ENCODE assay signal across 10 mouse cellular contexts in the genomic region with DNA sequence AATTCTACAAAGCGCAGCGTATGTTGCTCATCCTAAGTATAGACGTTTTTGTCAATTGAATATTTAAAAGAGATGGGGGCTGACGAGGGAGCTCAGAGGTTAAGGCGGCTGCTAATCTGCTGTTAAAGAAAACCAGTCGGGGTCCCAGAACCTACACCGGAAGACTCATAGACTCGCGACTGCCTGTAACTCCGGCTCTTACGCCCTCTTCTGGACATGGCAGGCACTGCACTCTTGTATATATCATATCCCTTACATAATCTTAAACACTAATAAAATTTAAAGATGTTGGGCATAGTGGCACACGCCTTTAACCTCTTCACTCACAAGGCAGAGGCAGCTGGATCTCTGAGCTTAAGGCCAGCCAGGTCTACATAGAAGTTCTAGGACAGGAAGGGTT. TPM values are rescaled to one million over a fixed set of nuclear protein-coding genes. Genes with fewer than 3 reads are reported as not detected.
DNase-seq lines count a peak whose midpoint lies in the region; ATAC-seq and TF ChIP-seq lines count a peak whose summit lies in the region.
"Had no signal": no experiment of that assay in that cellular context is flagged by ENCODE, and none has a peak within 500 bp of the region (broad histone marks: within the 10 kb centered on the region; RNA-seq: fewer than 3 reads in every experiment).

No protein-coding gene starts in this region.

- H3K27ac ChIP-seq in heart, adult 2 months, result no peak overlapping the region
- no peak overlapping the region for H3K27ac ChIP-seq in midbrain, embryonic 11.5 days (ENCODE audit: low read depth, low read length)
- H3K27ac ChIP-seq in midbrain, embryonic 10.5 days (replicated peaks), result no peak overlapping the region
- no peak overlapping the region for H3K27ac ChIP-seq in small intestine, adult 2 months (ENCODE audit: insufficient read depth, low read depth, low read length)
- no peak overlapping the region for H3K27ac ChIP-seq in heart, embryonic 10.5 days
- H3K27ac ChIP-seq: hindbrain, embryonic 14.5 days had no signal

- H3K27me3 ChIP-seq in heart, adult 2 months (ENCODE audit: control insufficient read depth, insufficient read depth, low read length), result no peaks in the 10 kb centered on the region
- H3K27me3 ChIP-seq in midbrain, embryonic 11.5 days (ENCODE audit: control insufficient read depth, insufficient read depth, low read length), result peaks cover 2% of the 10 kb centered on the region; the same call in 1 of the 2 replicates
- peaks cover 19% of the 10 kb centered on the region for H3K27me3 ChIP-seq in midbrain, embryonic 10.5 days (ENCODE audit: low read depth, poor library complexity, severe bottlenecking)
- no peaks in the 10 kb centered on the region for H3K27me3 ChIP-seq in Patski
- H3K27me3 ChIP-seq in small intestine, adult 2 months (ENCODE audit: control insufficient read depth, insufficient read depth, low read length), result no peaks in the 10 kb centered on the region
- peaks cover 24% of the 10 kb centered on the region for H3K27me3 ChIP-seq in heart, embryonic 10.5 days (ENCODE audit: insufficient read depth, poor library complexity, severe bottlenecking)

- H3K9ac ChIP-seq in heart, adult 2 months (ENCODE audit: low read depth, low read length), result no peak overlapping the region
- H3K9ac ChIP-seq in midbrain, embryonic 11.5 days (ENCODE audit: low read length), result no peak overlapping the region
- H3K9ac ChIP-seq: hindbrain, embryonic 14.5 days had no signal

- no peak for TF ChIP-seq POLR2A in heart, adult 2 months (IDR thresholded peaks at IDR 0.05; ENCODE audit: insufficient read depth, low read depth, low read length)
- TF ChIP-seq POLR2A in small intestine, adult 2 months (IDR thresholded peaks at IDR 0.05; ENCODE audit: low read depth, low read length), result no peak

- no peaks in the 10 kb centered on the region for H3K79me2 ChIP-seq in heart, adult 2 months (replicated peaks; ENCODE audit: control insufficient read depth, insufficient read depth, low read length)

- H3K36me3 ChIP-seq in heart, adult 2 months (ENCODE audit: control insufficient read depth, insufficient read depth, low read length), result no peaks in the 10 kb centered on the region
- no peaks in the 10 kb centered on the region for H3K36me3 ChIP-seq in midbrain, embryonic 11.5 days (ENCODE audit: control insufficient read depth, insufficient read depth, low read length)
- H3K36me3 ChIP-seq in midbrain, embryonic 10.5 days, result no peaks in the 10 kb centered on the region
- H3K36me3 ChIP-seq in small intestine, adult 2 months (ENCODE audit: control insufficient read depth, insufficient read depth, low read length), result no peaks in the 10 kb centered on the region
- no peaks in the 10 kb centered on the region for H3K36me3 ChIP-seq in heart, embryonic 10.5 days

- ATAC-seq in midbrain, embryonic 11.5 days (ENCODE audit: low FRiP score), result no peak
- ATAC-seq in Patski, result no peak
- ATAC-seq: forebrain, embryonic 14.5 days had no signal

- POLR2A ChIA-PET in Patski (lab: Charles Lee), result no interaction called here

- H3K9me3 ChIP-seq in midbrain, embryonic 11.5 days (ENCODE audit: control insufficient read depth, low read length), result no peaks in the 10 kb centered on the region
- no peaks in the 10 kb centered on the region for H3K9me3 ChIP-seq in midbrain, embryonic 10.5 days (replicated peaks)
- H3K9me3 ChIP-seq in heart, embryonic 10.5 days, result no peaks in the 10 kb centered on the region

- CTCF ChIA-PET in Patski (lab: Charles Lee), result interaction anchor here (1.2 to 2.8 kb wide), 2 partner anchors 59 to 66 kb away, joined by 3 to 18 read pairs; no protein-coding TSS in a partner anchor

- TF ChIP-seq EP300 in heart, adult 2 months (IDR thresholded peaks at IDR 0.05; ENCODE audit: insufficient read depth, low read depth, low read length), result no peak

- no peak overlapping the region for H3K4me3 ChIP-seq in heart, adult 2 months
- no peak overlapping the region for H3K4me3 ChIP-seq in midbrain, embryonic 11.5 days (ENCODE audit: low read depth, low read length)
- H3K4me3 ChIP-seq in midbrain, embryonic 10.5 days, result no peak overlapping the region
- no peak overlapping the region for H3K4me3 ChIP-seq in small intestine, adult 2 months (ENCODE audit: low read depth, low read length)
- H3K4me3 ChIP-seq in heart, embryonic 10.5 days, result no peak overlapping the region

- in situ Hi-C loops in Patski (cut with MboI; ENCODE audit: low pct_unique_long_range_greater_than_20kb), result loop anchor here (5.0 to 25.0 kb wide), 2 partner anchors 165 to 800 kb away; no protein-coding TSS in a partner anchor

- no peak for DNase-seq in heart, adult 2 months
- no peak for DNase-seq in heart, postnatal 25 days (ENCODE audit: low spot score)
- peak; percentile 84 for DNase-seq in midbrain, embryonic 11.5 days (ENCODE audit: low spot score, missing footprints)
- no peak for DNase-seq in midbrain, embryonic 10.5 days (ENCODE audit: low spot score)
- DNase-seq in Patski (ENCODE audit: low read depth, low spot score), result no peak
- DNase-seq in gastrocnemius, postnatal 4 days (ENCODE audit: low spot score in 2 of 2), result no peak
- no peak for DNase-seq in heart, embryonic 10.5 days (ENCODE audit: low spot score)

- intact Hi-C loops in heart, adult 2 months (cut with DNase I), result no loop called here
- intact Hi-C loops in heart, postnatal 25 days (cut with DNase I), result no loop called here

- whole genome bisulfite sequencing in heart, adult 2 months, result 44% methylated on average over 12 of the region's 12 CpGs
- WGBS in midbrain, embryonic 11.5 days, result 49% methylated on average over 12 of the region's 12 CpGs
- WGBS in midbrain, embryonic 10.5 days, result 50% methylated on average over 12 of the region's 12 CpGs
- WGBS in small intestine, adult 2 months, result 54% methylated on average over 12 of the region's 12 CpGs
- WGBS in heart, embryonic 10.5 days, result 40% methylated on average over 12 of the region's 12 CpGs

- TF ChIP-seq CTCF in heart, adult 2 months (IDR thresholded peaks at IDR 0.05), result 0 out of 2 replicates have a peak, but pooled peaks have one; percentile 23
- TF ChIP-seq CTCF in Patski (IDR thresholded peaks at IDR 0.05), result peak; percentile 50
- TF ChIP-seq CTCF in small intestine, adult 2 months (IDR thresholded peaks at IDR 0.05; ENCODE audit: extremely low read depth, insufficient read length, insufficient replicate concordance, low read depth, low read length), result peak; percentile 54; the same call in 1 of the 2 replicates

- H3K4me2 ChIP-seq in midbrain, embryonic 11.5 days, result no peak overlapping the region
- H3K4me2 ChIP-seq: hindbrain, embryonic 14.5 days had no signal

- H3K4me1 ChIP-seq in heart, adult 2 months (ENCODE audit: control insufficient read depth, insufficient read depth, low read length), result no peaks in the 10 kb centered on the region
- H3K4me1 ChIP-seq in midbrain, embryonic 11.5 days (ENCODE audit: control insufficient read depth, insufficient read depth, low read length), result no peaks in the 10 kb centered on the region
- H3K4me1 ChIP-seq in midbrain, embryonic 10.5 days, result no peaks in the 10 kb centered on the region
- no peaks in the 10 kb centered on the region for H3K4me1 ChIP-seq in small intestine, adult 2 months (ENCODE audit: control insufficient read depth, insufficient read depth, insufficient read length, low read length)
- H3K4me1 ChIP-seq in heart, embryonic 10.5 days, result no peaks in the 10 kb centered on the region

RNA-seq across cellular contexts. Expression of a gene that starts 6.3 kb away (rescaled TPM):
- under 1 TPM; 0.08 to 0.20 TPM for total RNA-seq in heart, adult 2 months (2021)
- 0.20 and 0.29 TPM in 2 replicates for polyA plus RNA-seq in heart, adult 2 months (2012; rRNA removed)
- under 1 TPM; 0.25 to 0.29 TPM for total RNA-seq in heart, postnatal 25 days (2021)
- polyA plus RNA-seq in midbrain, embryonic 11.5 days (2014; fragmentation: Nextera tagmentation; extraction: Ambion mirVana), result 1.9 and 2.2 TPM in 2 replicates
- 0.72 and 1.2 TPM in 2 replicates for polyA plus RNA-seq in midbrain, embryonic 10.5 days (2016; fragmentation: Nextera tagmentation; extraction: Ambion mirVana)
- polyA plus RNA-seq in Patski (2021), result 10.5 TPM
- 3.1 and 4.8 TPM in 2 replicates for polyA plus RNA-seq in small intestine, adult 2 months (2012; rRNA removed)
- total RNA-seq in gastrocnemius, postnatal 4 days (2021), result under 1 TPM; 0.34 to 0.41 TPM
- 0.21 and 0.59 TPM in 2 replicates for polyA plus RNA-seq in heart, embryonic 10.5 days (2016; fragmentation: Nextera tagmentation; extraction: Ambion mirVana)
